Mouse (Mus musculus) heart, adult 2 months (tissue): ENCODE measurements around the gene Fstl3. TPM values are rescaled to one million over a fixed set of nuclear protein-coding genes. Genes with fewer than 3 reads are reported as not detected.

Experiments used
- DNase-seq, 2 experiments: peaks; one replicate each; pipeline ENCODE4 v3.0.0; 2021
- H3K27ac ChIP-seq: fragments of 200-600 bp; 2 replicates; pipeline ENCODE4 v1.8.1; 2022
- H3K27me3 ChIP-seq: fragments of 200-500 bp; 2 replicates; pipeline ENCODE4 v1.6.1; 2012; ENCODE audit warnings: mild to moderate bottlenecking, low read length, inconsistent platforms, mixed read lengths; ENCODE audit not compliant: control insufficient read depth, insufficient read depth
- H3K36me3 ChIP-seq: fragments of 200-500 bp; 2 replicates; pipeline ENCODE4 v1.6.1; 2012; ENCODE audit warnings: low read length, inconsistent platforms; ENCODE audit not compliant: control insufficient read depth, insufficient read depth
- H3K4me1 ChIP-seq: fragments of 200-500 bp; 2 replicates; pipeline ENCODE4 v1.6.1; 2011; ENCODE audit warnings: low read length; ENCODE audit not compliant: control insufficient read depth, insufficient read depth
- H3K4me3 ChIP-seq: fragments of 200-600 bp; 2 replicates; pipeline ENCODE4 v1.8.1; 2022
- H3K79me2 ChIP-seq: fragments of 200-500 bp; replicated peaks from 2 replicates; pipeline ENCODE4 v1.6.1; 2012; ENCODE audit warnings: mild to moderate bottlenecking, inconsistent platforms, low read length, moderate library complexity, mixed read lengths; ENCODE audit not compliant: control insufficient read depth, insufficient read depth
- H3K9ac ChIP-seq: fragments of 200-500 bp; 2 replicates; pipeline ENCODE4 v1.6.1; 2012; ENCODE audit warnings: low read depth, mild to moderate bottlenecking, control low read depth, inconsistent platforms, low read length, mixed read lengths
- CTCF ChIP-seq: fragments of 200-600 bp; IDR thresholded peaks from 2 replicates; pipeline ENCODE4 v1.8.1; 2022; ENCODE audit warnings: antibody characterized with exemption, mild to moderate bottlenecking, moderate library complexity
- EP300 ChIP-seq: fragments of 200-500 bp; IDR thresholded peaks from 2 replicates; pipeline ENCODE4 v1.6.1; 2011; ENCODE audit warnings: low read depth, low read length, control low read depth; ENCODE audit not compliant: insufficient read depth
- POLR2A ChIP-seq: fragments of 200-500 bp; IDR thresholded peaks from 2 replicates; pipeline ENCODE4 v1.6.1; 2011; ENCODE audit warnings: mild to moderate bottlenecking, low read depth, low read length, control low read depth; ENCODE audit not compliant: insufficient read depth
- WGBS: fragments of 180-500 bp; shearing (Covaris S2); methylation state at CpG from one replicate; pipeline ENCODE4 v1.1.7; 2018; 5-methylcytosine and 5-hydroxymethylcytosine counted together
- intact Hi-C: fragments of 180-260 bp; cut with DNase I; formaldehyde crosslinking; loops from one replicate; pipeline ENCODE4 v1.15.1; 2025
- polyA plus RNA-seq: library from polyadenylated mRNA; depleted of rRNA; stranded (reverse); fragments of >200 nt; gene quantifications from 2 replicates; pipeline ENCODE4 v1.2.3, GENCODE M21; 2012
- total RNA-seq, 2 experiments: library from RNA; stranded (reverse); gene quantifications; 2 replicates each; pipeline ENCODE4 v1.2.3; 2021

Fstl3 gene
- total and polyA plus RNA-seq, 3 experiments: 3.8 to 11.9 (median 4.7) TPM

DNA sequence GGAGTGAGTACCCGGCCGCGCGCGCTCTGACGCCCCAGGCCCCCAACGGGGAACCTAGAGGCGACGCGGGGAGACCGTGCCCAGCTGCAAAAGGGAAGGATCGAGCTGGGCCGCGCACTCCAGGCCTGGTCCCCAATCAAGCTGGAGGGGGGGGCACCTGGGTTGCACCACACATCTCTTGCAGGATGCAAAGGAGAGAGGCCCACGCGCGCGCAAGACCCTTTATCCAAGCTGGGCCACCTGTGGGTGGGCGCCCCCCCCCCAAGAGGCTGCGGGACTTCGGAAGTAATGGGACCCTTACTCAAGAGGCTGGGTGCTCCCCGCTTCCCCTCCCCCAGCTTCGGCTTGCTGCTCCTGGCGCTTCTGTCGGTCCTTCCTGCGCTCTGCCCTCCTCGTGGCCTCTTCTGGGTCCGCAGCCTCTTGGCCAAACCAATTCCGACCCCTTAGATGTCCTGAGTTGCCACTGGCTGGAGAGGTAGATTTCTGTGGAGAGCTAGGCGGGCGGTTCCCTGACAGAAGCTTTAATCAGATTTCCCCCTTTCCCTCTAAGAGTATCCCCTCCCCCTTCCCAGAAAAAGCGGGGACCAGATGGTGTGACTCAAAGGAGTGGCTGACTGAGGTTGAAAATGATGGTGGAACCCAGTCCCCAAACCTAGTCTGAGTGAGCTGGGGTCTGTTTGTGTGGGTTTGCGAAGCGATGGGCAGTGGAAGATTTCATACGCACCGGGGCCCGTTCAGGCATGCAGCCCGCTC, 16.8 kb downstream of the Fstl3 start:
- peaks cover 18% of the 10 kb centered on the region for H3K4me1 ChIP-seq
- peak in 1 of 2 experiments; percentile 71 for DNase-seq
- peaks cover 3% of the 10 kb centered on the region; the same call in 1 of the 2 replicates for H3K36me3 ChIP-seq
- H3K27me3 ChIP-seq: no peaks in the 10 kb centered on the region
- H3K9ac ChIP-seq: peak overlapping the region; percentile 92
- intact Hi-C loops: loop anchor here (1.0 kb wide), 2 partner anchors 13 to 18 kb away; no protein-coding TSS in a partner anchor
- TF ChIP-seq POLR2A (no peak), EP300 (no peak), CTCF (no peak)
- no peaks in the 10 kb centered on the region for H3K79me2 ChIP-seq
- 8% methylated on average over 34 of the region's 38 CpGs for WGBS
- H3K4me3 ChIP-seq: peak overlapping the region; percentile 67
- peak overlapping the region; percentile 97 for H3K27ac ChIP-seq

DNA sequence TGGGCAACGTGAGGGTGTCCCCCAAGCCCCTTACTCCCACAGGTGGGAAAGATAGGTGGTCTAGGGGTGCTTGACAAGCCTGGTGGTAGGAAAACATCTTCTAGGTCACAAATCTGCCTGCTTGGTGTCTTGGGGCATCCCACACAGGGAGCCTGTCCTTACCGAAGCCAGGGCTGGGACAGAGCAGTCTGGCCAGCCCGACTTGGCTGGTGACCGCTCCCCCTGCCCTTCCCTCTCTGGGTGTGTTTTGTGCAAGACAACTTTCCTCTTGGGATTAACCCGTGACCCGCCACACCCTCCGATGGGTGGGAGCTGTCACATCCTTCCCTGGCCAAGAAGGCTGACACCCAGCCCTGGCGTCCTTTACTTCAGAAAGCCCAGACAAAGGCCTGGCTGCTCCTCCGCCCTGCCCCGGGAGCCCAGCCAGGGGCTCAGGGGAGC, 17.4 kb downstream of the Fstl3 start:
- intact Hi-C loops: loop anchor here (1.0 kb wide), 1 partner anchor 13 kb away; no protein-coding TSS in a partner anchor

DNA sequence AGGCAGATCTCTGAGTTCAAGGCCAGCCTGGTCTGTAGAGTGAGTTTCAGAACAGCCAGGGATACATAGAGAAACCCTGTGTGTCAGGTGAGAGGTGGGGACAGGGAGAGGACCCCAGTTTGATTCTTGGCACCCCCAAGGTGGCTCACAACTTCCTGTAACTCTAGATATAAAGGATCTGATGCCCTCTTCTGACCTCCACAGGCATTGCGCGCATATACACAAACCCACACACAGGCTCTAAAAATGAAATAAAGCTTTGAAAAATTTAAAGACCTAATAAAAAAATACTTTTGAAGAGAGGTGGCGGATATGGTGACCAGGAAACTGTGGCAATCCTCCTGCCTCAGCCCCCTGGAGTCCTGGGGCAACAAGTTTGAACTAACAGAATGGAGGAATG, 18.8 kb downstream of the Fstl3 start:
- Histone ChIP-seq H3K27me3 (no peaks in the 10 kb centered on the region), H3K79me2 (no peaks in the 10 kb centered on the region), H3K9ac (no peak overlapping the region), H3K4me3 (no peak overlapping the region), H3K27ac (peak overlapping the region; percentile 7; the same call in 1 of the 2 replicates), H3K36me3 (peaks cover 3% of the 10 kb centered on the region; the same call in 1 of the 2 replicates), H3K4me1 (peaks cover 18% of the 10 kb centered on the region)
- 96% methylated on average over 3 of the region's 3 CpGs for WGBS
- TF ChIP-seq CTCF (peak; percentile 57), POLR2A (no peak), EP300 (no peak)
- DNase-seq: no peak
- intact Hi-C loops: no loop called here

More for the DNA sequence above, 17.4 kb downstream of the Fstl3 start:
- peaks cover 3% of the 10 kb centered on the region; the same call in 1 of the 2 replicates for H3K36me3 ChIP-seq
- H3K27ac ChIP-seq: peak overlapping the region; percentile 97
- peaks cover 18% of the 10 kb centered on the region for H3K4me1 ChIP-seq
- peak overlapping the region; percentile 67 for H3K4me3 ChIP-seq
- H3K79me2 ChIP-seq: no peaks in the 10 kb centered on the region
- peak overlapping the region; percentile 92 for H3K9ac ChIP-seq
- TF ChIP-seq CTCF: no peak
- TF ChIP-seq EP300: peak; percentile 96
- TF ChIP-seq POLR2A: peak; percentile 96
- 24% methylated on average over 10 of the region's 10 CpGs for WGBS
- peak; percentile 89 to 94 for DNase-seq
- H3K27me3 ChIP-seq: no peaks in the 10 kb centered on the region

DNA sequence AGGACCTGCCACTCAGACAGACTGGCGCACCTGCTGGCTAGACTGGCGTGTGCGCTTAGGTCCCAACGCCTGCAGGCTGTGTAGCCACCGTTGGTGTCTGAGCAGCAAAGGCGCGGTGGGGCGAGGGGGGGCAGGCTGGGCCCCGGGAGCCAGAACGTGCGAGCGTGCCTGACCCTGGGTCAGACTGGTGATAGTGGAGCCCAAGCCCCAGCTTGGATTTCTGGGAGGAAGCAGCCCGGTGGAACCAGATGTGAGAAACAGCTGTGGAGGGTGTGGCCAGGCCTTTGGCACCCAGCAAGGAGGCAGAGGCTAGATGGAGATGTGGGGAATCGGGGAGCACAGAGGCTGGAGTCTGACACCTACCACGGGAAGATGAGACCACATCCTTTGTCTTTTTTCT, 20.3 kb downstream of the Fstl3 start:
- TF ChIP-seq POLR2A (0 out of 2 replicates have a peak, but pooled peaks have one; percentile 18), EP300 (peak; percentile 38; the same call in 1 of the 2 replicates), CTCF (no peak)
- H3K4me3 ChIP-seq: no peak overlapping the region
- peak overlapping the region; percentile 9; the same call in 1 of the 2 replicates for H3K9ac ChIP-seq
- 25% methylated on average over 15 of the region's 15 CpGs for WGBS
- peak; percentile 80 to 83 for DNase-seq
- no peaks in the 10 kb centered on the region for H3K27me3 ChIP-seq
- H3K36me3 ChIP-seq: peaks cover 3% of the 10 kb centered on the region; the same call in 1 of the 2 replicates
- H3K4me1 ChIP-seq: peaks cover 23% of the 10 kb centered on the region
- peak overlapping the region; percentile 42 for H3K27ac ChIP-seq
- intact Hi-C loops: loop anchor here (1.0 kb wide), 1 partner anchor 8 kb away; no protein-coding TSS in a partner anchor
- H3K79me2 ChIP-seq: no peaks in the 10 kb centered on the region

DNA sequence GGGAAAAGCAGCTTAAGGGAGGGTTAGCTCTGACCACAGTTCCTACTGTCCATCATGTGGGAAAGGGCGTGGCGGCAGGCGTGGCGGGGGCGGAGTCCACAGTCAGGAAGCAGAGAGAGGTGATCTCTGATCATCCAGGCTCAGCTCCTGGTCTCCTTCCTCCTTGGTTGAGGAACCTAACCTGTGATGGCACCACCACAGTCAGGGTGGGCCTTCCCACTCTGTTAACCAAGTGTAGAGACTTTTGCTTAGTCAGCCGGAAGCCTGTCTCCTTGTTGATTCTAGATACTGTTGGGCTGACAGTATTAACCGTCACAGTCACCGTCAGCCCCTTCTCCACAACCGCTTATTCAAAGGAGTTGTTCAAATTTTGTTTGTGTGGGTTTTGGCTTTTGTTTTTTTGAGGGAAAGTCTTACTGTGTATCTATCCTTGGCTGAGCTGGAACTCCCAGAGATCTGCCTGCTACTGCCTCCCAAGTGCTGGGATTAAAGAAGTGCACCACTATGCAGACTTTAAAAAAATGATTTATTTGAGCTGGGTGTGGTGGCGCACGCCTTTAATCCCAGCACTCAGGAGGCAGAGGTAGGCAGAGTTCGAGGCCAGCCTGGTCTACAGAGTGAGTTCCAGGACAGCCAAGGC, 21.3 kb downstream of the Fstl3 start:
- peak in 1 of 2 experiments; percentile 52 for DNase-seq
- TF ChIP-seq CTCF (no peak), POLR2A (no peak), EP300 (no peak)
- H3K4me3 ChIP-seq: no peak overlapping the region
- peak overlapping the region; percentile 42 for H3K27ac ChIP-seq
- intact Hi-C loops: no loop called here
- no peak overlapping the region for H3K9ac ChIP-seq
- no peaks in the 10 kb centered on the region for H3K79me2 ChIP-seq
- peaks cover 24% of the 10 kb centered on the region for H3K4me1 ChIP-seq
- WGBS: 79% methylated on average over 12 of the region's 12 CpGs
- H3K27me3 ChIP-seq: no peaks in the 10 kb centered on the region
- H3K36me3 ChIP-seq: peaks cover 6% of the 10 kb centered on the region; the same call in 1 of the 2 replicates
